Mouse (Mus musculus) mouse embryonic stem cell (cell line): ENCODE measurements around the gene Klk1b9.
"Not testable (repeated sequence)": the region's sequence is repeated elsewhere in the genome, so short reads cannot be mapped to it uniquely, and the experiment has no call there.

Experiments used
- in situ Hi-C, 2 experiments: fragments of 300-500 bp; cut with MboI; formaldehyde crosslinking; loops; 1 replicate in 1 of 2; 3 replicates in 1 of 2; pipeline ENCODE4 v1.14.3; 2019 to 2020; ENCODE audit warnings: low sequenced_read_pairs in 2 of 2, low pct_unique_long_range_greater_than_20kb in 1 of 2, mixed read lengths in 1 of 2; ENCODE audit not compliant: unreplicated experiment in 1 of 2

The Klk1b9 gene

GRCm38 (mm10) chr7:43975761-43976160 lies at the start of gene Klk1b9:
Klk1b9 (plus strand) TSS chr7:43976061.
- in situ Hi-C loops, result not testable (repeated sequence)

GRCm38 (mm10) chr7:43928521-43928920 lies 47.3 kb upstream of the Klk1b9 start:
- in situ Hi-C loops, result loop anchor here in 1 of 2 experiments (10.0 kb wide), 1 partner anchor 306 kb away; the partner anchor contains the start of gene Gm36864

DNA sequence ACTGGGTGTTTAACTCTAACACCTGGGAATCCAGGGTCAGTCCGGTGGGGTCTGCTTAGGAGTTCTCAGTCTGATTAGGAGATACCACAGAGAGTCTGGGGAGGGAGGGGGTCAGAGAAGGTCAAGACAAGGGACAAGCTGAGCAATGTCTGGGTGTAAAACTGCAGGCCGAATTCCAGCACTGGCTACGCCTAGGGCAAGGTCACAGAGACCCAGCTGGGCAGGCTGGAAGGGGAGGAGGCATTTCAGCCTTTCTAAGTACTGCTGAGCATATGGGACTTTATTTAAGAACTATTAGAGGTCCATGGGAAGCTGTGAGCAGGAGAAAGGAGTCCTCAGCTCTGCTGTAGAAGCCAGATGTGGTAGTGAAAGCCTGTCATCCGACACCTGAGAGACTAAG lies 43.5 kb upstream of the Klk1b9 start:
- in situ Hi-C loops, result no loop called here

GRCm38 (mm10) chr7:43933440-43933839 lies 42.4 kb upstream of the Klk1b9 start, which contains the start of gene Klk15:
Klk15 (plus strand) TSS chr7:43933740.
- in situ Hi-C loops, result no loop called here

GRCm38 (mm10) chr7:43934747-43935146 lies 41.1 kb upstream of the Klk1b9 start:
- in situ Hi-C loops, result no loop called here

DNA sequence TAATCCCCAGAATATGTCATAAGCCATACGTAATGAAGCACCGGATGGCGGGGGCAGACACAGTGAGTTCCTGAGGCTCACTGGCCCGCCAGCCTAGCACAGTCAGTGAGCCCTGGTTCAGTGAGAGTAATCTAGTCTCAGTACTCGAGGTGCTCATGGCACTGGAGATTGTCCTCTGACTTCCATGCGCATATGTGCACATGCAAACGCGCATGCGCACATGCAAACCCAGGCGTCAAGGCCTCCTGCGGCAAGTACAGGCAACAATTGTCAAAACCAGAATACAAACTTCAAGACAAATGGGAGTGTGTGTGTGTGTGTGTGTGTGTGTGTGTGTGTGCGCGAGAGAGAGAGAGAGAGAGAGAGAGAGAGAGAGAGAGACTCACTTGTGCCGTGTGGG lies 39.3 kb upstream of the Klk1b9 start:
- in situ Hi-C loops, result no loop called here

DNA sequence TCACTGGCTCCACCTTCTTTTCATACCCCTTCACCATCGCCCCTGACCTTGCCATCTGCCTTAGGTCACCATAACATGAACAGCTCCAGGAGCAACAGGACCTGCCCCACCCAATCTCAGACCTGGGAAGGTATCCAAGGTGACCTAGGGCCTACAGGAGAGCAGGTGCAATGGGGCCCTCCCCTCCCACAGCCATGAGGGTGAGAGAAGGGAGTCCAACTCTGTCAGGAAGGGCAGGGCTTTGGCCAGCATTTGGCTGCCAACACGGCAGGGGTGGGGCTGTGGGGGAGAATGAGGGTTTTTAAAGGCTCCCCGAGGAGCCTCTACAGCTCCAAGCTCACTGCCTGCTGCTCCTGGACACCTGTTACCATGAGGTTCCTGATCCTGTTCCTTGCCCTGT lies 33.6 kb upstream of the Klk1b9 start:
- in situ Hi-C loops, result not testable (repeated sequence)

DNA sequence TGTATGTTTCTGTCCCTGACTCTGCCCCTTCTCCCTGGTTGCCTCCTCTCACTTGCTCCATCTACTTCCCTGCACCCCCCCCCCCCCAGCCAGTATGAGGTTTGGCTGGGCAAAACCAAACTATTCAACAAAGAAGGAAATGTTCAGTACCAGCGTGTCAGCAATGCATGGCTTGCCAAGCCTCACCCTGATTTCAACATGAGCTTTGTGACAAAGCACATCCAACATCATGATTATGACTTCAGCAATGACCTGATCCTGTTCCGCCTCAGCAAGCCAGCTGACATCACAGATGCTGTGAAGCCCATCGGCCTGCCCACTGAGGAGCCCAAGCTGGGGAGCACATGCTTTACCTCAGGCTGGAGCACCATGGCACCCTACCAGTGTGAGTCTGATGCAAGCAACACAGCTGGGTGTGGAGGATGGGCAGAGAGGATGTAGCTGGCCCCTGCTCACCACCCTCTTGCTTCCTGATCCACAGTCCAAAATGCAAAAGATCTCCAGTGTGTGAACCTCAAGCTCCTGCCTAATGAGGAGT lies 31.1 kb upstream of the Klk1b9 start:
- in situ Hi-C loops, result no loop called here

DNA sequence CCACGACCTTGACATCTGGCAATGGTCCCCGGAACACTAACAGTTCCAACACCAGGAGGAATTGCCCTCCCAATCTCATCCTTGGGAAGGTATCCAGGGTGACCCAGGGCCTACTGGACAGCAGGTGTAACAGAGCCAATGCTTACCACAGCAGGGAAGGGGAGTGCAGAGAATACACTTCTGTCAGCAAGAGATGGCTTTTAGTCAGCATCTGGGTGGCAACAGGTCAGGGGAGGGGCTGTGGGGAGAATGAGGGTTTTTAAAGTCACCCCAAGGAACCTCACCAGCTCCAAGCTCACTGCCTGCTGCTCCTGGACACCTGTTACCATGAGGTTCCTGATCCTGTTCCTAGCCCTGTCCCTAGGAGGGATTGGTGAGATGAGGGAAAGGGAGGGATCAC lies 25.5 kb upstream of the Klk1b9 start, which contains the start of gene Klk1b8:
Gene Klk1b8, plus strand, starts transcription at position 301 of the 400 bp plus-strand sequence.
- in situ Hi-C loops, result no loop called here

GRCm38 (mm10) chr7:43952703-43953102 lies 23.2 kb upstream of the Klk1b9 start:
- in situ Hi-C loops, result no loop called here

GRCm38 (mm10) chr7:43966451-43966850 lies 9.4 kb upstream of the Klk1b9 start, which contains the start of gene Klk1b1:
Klk1b1 (plus strand) TSS chr7:43966751.
- in situ Hi-C loops, result loop anchor here in 1 of 2 experiments (10.0 kb wide), 1 partner anchor 128 kb away; no protein-coding TSS in a partner anchor

- in situ Hi-C loops, result loop anchor here in 1 of 2 experiments (10.0 kb wide), 1 partner anchor 128 kb away; no protein-coding TSS in a partner anchor
Observed at GRCm38 (mm10) chr7:43967058-43967457, 8.8 kb upstream of the Klk1b9 start.

GRCm38 (mm10) chr7:43967612-43968011 lies 8.2 kb upstream of the Klk1b9 start:
- in situ Hi-C loops, result loop anchor here in 1 of 2 experiments (10.0 kb wide), 1 partner anchor 127 kb away; no protein-coding TSS in a partner anchor

DNA sequence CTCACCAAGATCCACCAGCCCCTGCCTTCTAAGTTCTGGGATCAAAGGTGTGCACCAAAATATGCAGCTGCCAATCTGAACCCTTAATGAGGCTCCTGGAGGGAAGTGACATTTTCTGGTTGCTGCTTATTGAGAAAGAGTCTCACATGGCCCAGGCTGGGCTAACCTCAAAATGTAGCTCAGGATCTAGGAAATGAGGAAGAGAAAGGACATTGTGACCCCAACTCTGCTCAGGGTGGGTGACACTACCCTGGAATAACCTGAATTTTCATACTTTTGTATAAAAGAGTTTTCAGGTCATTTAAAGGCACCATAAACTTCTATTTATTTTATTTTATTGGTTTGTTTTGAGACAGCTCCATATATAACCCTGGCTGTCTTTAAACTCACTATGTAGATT lies 9.8 kb downstream of the Klk1b9 start:
- in situ Hi-C loops, result no loop called here

GRCm38 (mm10) chr7:43994821-43995220 lies 19.0 kb downstream of the Klk1b9 start:
- in situ Hi-C loops, result not testable (repeated sequence)

GRCm38 (mm10) chr7:43995577-43995976 lies 19.7 kb downstream of the Klk1b9 start, which contains the start of gene Klk1b11:
Klk1b11 (plus strand) TSS chr7:43995877.
- in situ Hi-C loops, result not testable (repeated sequence)

- in situ Hi-C loops, result no loop called here
Observed at GRCm38 (mm10) chr7:44004847-44005246, 29.0 kb downstream of the Klk1b9 start.

DNA sequence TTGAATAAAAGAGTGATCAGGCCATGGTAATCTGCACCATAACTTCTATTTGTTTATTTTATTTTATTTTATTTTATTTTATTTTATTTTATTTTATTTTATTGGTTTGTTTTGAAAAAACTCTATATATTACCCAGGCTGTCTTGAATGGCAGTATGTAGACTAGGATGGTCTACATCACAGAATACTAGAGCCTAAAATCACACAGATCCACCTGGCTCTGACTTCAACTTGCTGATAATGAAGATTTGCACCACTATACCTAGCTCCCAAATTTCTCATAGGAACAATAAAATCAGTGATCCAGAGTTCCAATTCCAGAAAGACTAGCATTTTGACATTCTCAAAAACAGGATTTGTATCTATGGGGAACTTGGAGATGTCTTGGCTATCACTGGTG lies 36.0 kb downstream of the Klk1b9 start, which contains the start of gene Klk1b26:
Gene Klk1b26, plus strand, starts transcription at position 301 of the 400 bp plus-strand sequence.
- in situ Hi-C loops, result not testable (repeated sequence)

- in situ Hi-C loops, result not testable (repeated sequence)
Observed at GRCm38 (mm10) chr7:44014666-44015065, 38.8 kb downstream of the Klk1b9 start.

GRCm38 (mm10) chr7:44015071-44015470 lies 39.2 kb downstream of the Klk1b9 start:
- in situ Hi-C loops, result no loop called here
